Mouse (Mus musculus): ENCODE measurements at regions not wholly inside any gene's neighbourhood (a gene's known extent, or its start where the extent isn't known, plus 50 kb on each side); places are given as distances from the start of the nearest gene placed in this dataset.

- ATAC-seq (ENCODE audit: insufficient number of reproducible peaks, insufficient read depth, low FRiP score, low TSS enrichment, low read depth) = no peak
- peaks cover 8% of the 10 kb centered on the region for H3K4me1 ChIP-seq
- no peak overlapping the region for H3K27ac ChIP-seq
- no peak overlapping the region for H3K9ac ChIP-seq
- no peaks in the 10 kb centered on the region for H3K27me3 ChIP-seq
- no peaks in the 10 kb centered on the region for H3K9me3 ChIP-seq
- H3K4me3 ChIP-seq = no peak overlapping the region
- no peak overlapping the region for H3K4me2 ChIP-seq
- 26% methylated on average over 6 of the region's 6 CpGs for WGBS
- H3K36me3 ChIP-seq = no peaks in the 10 kb centered on the region
Measured at GRCm38 (mm10) chr12:69428108-69428507, 55.9 kb upstream of the Gm9887 start.

GRCm38 (mm10) chr12:69425610-69426009 lies 53.4 kb upstream of the Gm9887 start:
- Histone ChIP-seq H3K4me3 (no peak overlapping the region), H3K9me3 (no peaks in the 10 kb centered on the region), H3K36me3 (no peaks in the 10 kb centered on the region), H3K4me1 (peaks cover 8% of the 10 kb centered on the region), H3K4me2 (no peak overlapping the region), H3K27me3 (no peaks in the 10 kb centered on the region), H3K9ac (no peak overlapping the region), H3K27ac (no peak overlapping the region)
- ATAC-seq (ENCODE audit: insufficient number of reproducible peaks, insufficient read depth, low FRiP score, low TSS enrichment, low read depth) = 0 out of 2 replicates have a peak, but pooled peaks have one; percentile 32
- whole genome bisulfite sequencing = 94% methylated on average over 3 of the region's 3 CpGs

- Histone ChIP-seq H3K4me2 (no peak overlapping the region), H3K4me3 (no peak overlapping the region), H3K36me3 (no peaks in the 10 kb centered on the region), H3K27ac (no peak overlapping the region), H3K27me3 (no peaks in the 10 kb centered on the region), H3K4me1 (peaks cover 8% of the 10 kb centered on the region), H3K9me3 (no peaks in the 10 kb centered on the region), H3K9ac (no peak overlapping the region)
- 0 out of 2 replicates have a peak, but pooled peaks have one; percentile 32 for ATAC-seq (ENCODE audit: insufficient number of reproducible peaks, insufficient read depth, low FRiP score, low TSS enrichment, low read depth)
- 56% methylated on average over 14 of the region's 14 CpGs for WGBS
Measured at GRCm38 (mm10) chr12:69424971-69425370, 52.7 kb upstream of the Gm9887 start.

All from embryonic facial prominence, embryonic 13.5 days (tissue).